Mouse (Mus musculus): ENCODE results near the gene Clps.

Gene Clps

GRCm38 (mm10) chr17:28560598-28560997 lies at the start of gene Clps:
Clps (minus strand) TSS chr17:28560766.
- WGBS: 93% methylated on average over 4 of the region's 4 CpGs

GRCm38 (mm10) chr17:28609543-28609942 lies 49.0 kb upstream of the Clps start:
- 67% methylated on average over 3 of the region's 3 CpGs for WGBS

GRCm38 (mm10) chr17:28601557-28602250 lies 41.1 kb upstream of the Clps start:
- WGBS: 48% methylated on average over 9 of the region's 9 CpGs

- 65% methylated on average over 5 of the region's 5 CpGs for WGBS
Measured at GRCm38 (mm10) chr17:28600780-28601179, 40.2 kb upstream of the Clps start.

GRCm38 (mm10) chr17:28593965-28594364 lies 33.4 kb upstream of the Clps start:
- 48% methylated on average over 4 of the region's 4 CpGs for WGBS

- WGBS: 9% methylated on average over 4 of the region's 4 CpGs
Measured at GRCm38 (mm10) chr17:28592998-28593397, 32.4 kb upstream of the Clps start.

GRCm38 (mm10) chr17:28591476-28591875 lies 30.9 kb upstream of the Clps start:
- WGBS: 95% methylated on average over 5 of the region's 5 CpGs

- 72% methylated on average over 3 of the region's 3 CpGs for WGBS
Measured at GRCm38 (mm10) chr17:28590596-28590995, 30.0 kb upstream of the Clps start.

GRCm38 (mm10) chr17:28588591-28588990 lies 28.0 kb upstream of the Clps start:
- WGBS: 33% methylated on average over 2 of the region's 2 CpGs

- 85% methylated on average over 3 of the region's 3 CpGs for WGBS
Measured at GRCm38 (mm10) chr17:28586509-28586908, 25.9 kb upstream of the Clps start.

GRCm38 (mm10) chr17:28581056-28581455 lies 20.5 kb upstream of the Clps start:
- WGBS: 61% methylated on average over 2 of the region's 2 CpGs

GRCm38 (mm10) chr17:28580396-28580795 lies 19.8 kb upstream of the Clps start:
- WGBS: 18% methylated on average over 9 of the region's 9 CpGs

GRCm38 (mm10) chr17:28575244-28576125 lies 14.9 kb upstream of the Clps start, which contains the start of gene Lhfpl5:
Lhfpl5 (plus strand) TSS chr17:28575641.
- WGBS: 20% methylated on average over 50 of the region's 50 CpGs

- 61% methylated on average over 6 of the region's 6 CpGs for WGBS
Measured at GRCm38 (mm10) chr17:28572941-28573340, 12.4 kb upstream of the Clps start.

- 76% methylated on average over 7 of the region's 7 CpGs for WGBS
Measured at GRCm38 (mm10) chr17:28572521-28572920, 12.0 kb upstream of the Clps start.

GRCm38 (mm10) chr17:28571868-28572267 lies 11.3 kb upstream of the Clps start:
- 79% methylated on average over 3 of the region's 3 CpGs for WGBS

- 33% methylated on average over 3 of the region's 3 CpGs for WGBS
Measured at GRCm38 (mm10) chr17:28567541-28567940, 7.0 kb upstream of the Clps start.

GRCm38 (mm10) chr17:28561613-28562012 lies 1.0 kb upstream of the Clps start:
- WGBS: 71% methylated on average over 7 of the region's 7 CpGs

- 82% methylated on average over 6 of the region's 6 CpGs for WGBS
Measured at GRCm38 (mm10) chr17:28557772-28558171, 2.8 kb downstream of the Clps start.

- WGBS: 56% methylated on average over 6 of the region's 6 CpGs
Measured at GRCm38 (mm10) chr17:28556635-28557396, 3.8 kb downstream of the Clps start.

GRCm38 (mm10) chr17:28554021-28554420 lies 6.5 kb downstream of the Clps start:
- 94% methylated on average over 4 of the region's 4 CpGs for WGBS
